Mouse (Mus musculus) megakaryocyte, adult 5-6 weeks (primary cell): ENCODE results near the gene Kirrel3. TPM values are rescaled to one million over a fixed set of nuclear protein-coding genes. Genes with fewer than 3 reads are reported as not detected.

Source experiments
- ATAC-seq: 2 replicates; pipeline ENCODE4 v1.8.0; 2016; ENCODE audit warnings: mild to moderate bottlenecking, inconsistent platforms; ENCODE audit not compliant: poor library complexity, severe bottlenecking
- total RNA-seq, 2 experiments: library from RNA; stranded (forward) in 1 of 2; stranded (reverse) in 1 of 2; fragments of 153-499, 151-499 nt in 1 of 2; fragments of 221-1000, 200-1000 nt in 1 of 2; gene quantifications; 2 replicates each; pipeline versions ENCODE4 v1.2.3 to v1.2.4; 2015 to 2017

Gene Kirrel3
- total RNA-seq, 2 experiments from 2014 or later = not detected

GRCm38 (mm10) chr9:34809993-34810513, 324.4 kb downstream of the Kirrel3 start:
- ATAC-seq = no peak

GRCm38 (mm10) chr9:34818325-34818976, 332.8 kb downstream of the Kirrel3 start:
- no peak for ATAC-seq

GRCm38 (mm10) chr9:34824358-34825088, 338.8 kb downstream of the Kirrel3 start:
- no peak for ATAC-seq

GRCm38 (mm10) chr9:34825089-34825400, 339.4 kb downstream of the Kirrel3 start:
- no peak for ATAC-seq

GRCm38 (mm10) chr9:34825402-34826008, 339.8 kb downstream of the Kirrel3 start:
- no peak for ATAC-seq

- no peak for ATAC-seq
Observed at GRCm38 (mm10) chr9:34830696-34831095, 345.0 kb downstream of the Kirrel3 start.

- ATAC-seq = no peak
Observed at GRCm38 (mm10) chr9:34836801-34837200, 351.1 kb downstream of the Kirrel3 start.

GRCm38 (mm10) chr9:34837700-34838462, 352.2 kb downstream of the Kirrel3 start:
- ATAC-seq = no peak

- ATAC-seq = no peak
Observed at GRCm38 (mm10) chr9:34843275-34843965, 357.7 kb downstream of the Kirrel3 start.

- ATAC-seq = no peak
Observed at GRCm38 (mm10) chr9:34846440-34846839, 360.7 kb downstream of the Kirrel3 start.

- ATAC-seq = no peak
Observed at GRCm38 (mm10) chr9:34847664-34848063, 362.0 kb downstream of the Kirrel3 start.

- no peak for ATAC-seq
Observed at GRCm38 (mm10) chr9:34851136-34851535, 365.4 kb downstream of the Kirrel3 start.

GRCm38 (mm10) chr9:34857575-34857974, 371.9 kb downstream of the Kirrel3 start:
- ATAC-seq = no peak

GRCm38 (mm10) chr9:34858071-34858470, 372.4 kb downstream of the Kirrel3 start:
- no peak for ATAC-seq

- ATAC-seq = no peak
Observed at GRCm38 (mm10) chr9:34860934-34861333, 375.2 kb downstream of the Kirrel3 start.

- ATAC-seq = no peak
Observed at GRCm38 (mm10) chr9:34861775-34862174, 376.1 kb downstream of the Kirrel3 start.

GRCm38 (mm10) chr9:34865606-34866005, 379.9 kb downstream of the Kirrel3 start:
- no peak for ATAC-seq

- ATAC-seq = no peak
Observed at GRCm38 (mm10) chr9:34871316-34871966, 385.7 kb downstream of the Kirrel3 start.

GRCm38 (mm10) chr9:34875238-34875637, 389.5 kb downstream of the Kirrel3 start:
- no peak for ATAC-seq

GRCm38 (mm10) chr9:34877186-34877585, 391.5 kb downstream of the Kirrel3 start:
- no peak for ATAC-seq
